Mouse (Mus musculus): ENCODE measurements at regions not wholly inside any gene's neighbourhood (a gene's known extent, or its start where the extent isn't known, plus 50 kb on each side); places are given as distances from the start of the nearest gene placed in this dataset.

GRCm38 (mm10) chr12:58901931-58902330 is 109.9 kb downstream of the Sec23a start:
- H3K9ac ChIP-seq: no peak overlapping the region
- H3K36me3 ChIP-seq: no peaks in the 10 kb centered on the region
- no peak overlapping the region for H3K4me3 ChIP-seq (replicated peaks)
- 56% methylated on average over 3 of the region's 3 CpGs for WGBS
- H3K9me3 ChIP-seq (replicated peaks): no peaks in the 10 kb centered on the region
- no peak for ATAC-seq (ENCODE audit: insufficient number of reproducible peaks, low FRiP score, low TSS enrichment, low read depth)
- H3K27ac ChIP-seq (replicated peaks): no peak overlapping the region
- H3K27me3 ChIP-seq: no peaks in the 10 kb centered on the region
- H3K4me2 ChIP-seq (replicated peaks): no peak overlapping the region
- no peaks in the 10 kb centered on the region for H3K4me1 ChIP-seq

- no peaks in the 10 kb centered on the region for H3K9me3 ChIP-seq (replicated peaks)
- WGBS: 75% methylated on average over 2 of the region's 2 CpGs
- H3K4me3 ChIP-seq (replicated peaks): no peak overlapping the region
- no peak overlapping the region for H3K9ac ChIP-seq
- no peaks in the 10 kb centered on the region for H3K27me3 ChIP-seq
- no peak for ATAC-seq (ENCODE audit: insufficient number of reproducible peaks, low FRiP score, low TSS enrichment, low read depth)
- H3K4me1 ChIP-seq: no peaks in the 10 kb centered on the region
- no peak overlapping the region for H3K27ac ChIP-seq (replicated peaks)
- no peaks in the 10 kb centered on the region for H3K36me3 ChIP-seq
- H3K4me2 ChIP-seq (replicated peaks): no peak overlapping the region
These were observed 136.0 kb downstream of the Sec23a start for GRCm38 (mm10) chr12:58875808-58876207.

GRCm38 (mm10) chr12:58872465-58872864 is 139.4 kb downstream of the Sec23a start:
- 0 out of 2 replicates have a peak, but pooled peaks have one; percentile 15 for ATAC-seq (ENCODE audit: insufficient number of reproducible peaks, low FRiP score, low TSS enrichment, low read depth)

GRCm38 (mm10) chr12:58856498-58856897 is 155.3 kb downstream of the Sec23a start:
- no peak for ATAC-seq (ENCODE audit: insufficient number of reproducible peaks, low FRiP score, low TSS enrichment, low read depth)
- Histone ChIP-seq H3K27me3 (no peaks in the 10 kb centered on the region), H3K4me1 (no peaks in the 10 kb centered on the region), H3K9me3 (replicated peaks) (no peaks in the 10 kb centered on the region), H3K4me3 (replicated peaks) (no peak overlapping the region), H3K36me3 (no peaks in the 10 kb centered on the region), H3K27ac (replicated peaks) (no peak overlapping the region), H3K9ac (no peak overlapping the region), H3K4me2 (replicated peaks) (no peak overlapping the region)
- 76% methylated on average over 2 of the region's 2 CpGs for WGBS

More at GRCm38 (mm10) chr12:58872465-58872864, 139.4 kb downstream of the Sec23a start:
- Histone ChIP-seq H3K4me2 (replicated peaks) (no peak overlapping the region), H3K4me1 (no peaks in the 10 kb centered on the region), H3K27ac (replicated peaks) (no peak overlapping the region), H3K9ac (no peak overlapping the region), H3K4me3 (replicated peaks) (no peak overlapping the region), H3K27me3 (no peaks in the 10 kb centered on the region), H3K9me3 (replicated peaks) (no peaks in the 10 kb centered on the region), H3K36me3 (no peaks in the 10 kb centered on the region)

GRCm38 (mm10) chr12:58851677-58852385 is 160.0 kb downstream of the Sec23a start:
- H3K9me3 ChIP-seq (replicated peaks): no peaks in the 10 kb centered on the region
- no peak for ATAC-seq (ENCODE audit: insufficient number of reproducible peaks, low FRiP score, low TSS enrichment, low read depth)
- no peak overlapping the region for H3K4me3 ChIP-seq (replicated peaks)
- H3K27me3 ChIP-seq: no peaks in the 10 kb centered on the region
- H3K36me3 ChIP-seq: no peaks in the 10 kb centered on the region
- WGBS: 72% methylated on average over 6 of the region's 6 CpGs
- H3K27ac ChIP-seq (replicated peaks): no peak overlapping the region; the same call in 1 of the 2 replicates
- H3K9ac ChIP-seq: no peak overlapping the region
- H3K4me2 ChIP-seq (replicated peaks): no peak overlapping the region
- no peaks in the 10 kb centered on the region for H3K4me1 ChIP-seq

GRCm38 (mm10) chr12:58829656-58830055 is 182.2 kb downstream of the Sec23a start:
- Histone ChIP-seq H3K9ac (no peak overlapping the region), H3K4me2 (replicated peaks) (no peak overlapping the region), H3K4me1 (no peaks in the 10 kb centered on the region), H3K9me3 (replicated peaks) (no peaks in the 10 kb centered on the region), H3K36me3 (no peaks in the 10 kb centered on the region), H3K27me3 (no peaks in the 10 kb centered on the region), H3K4me3 (replicated peaks) (no peak overlapping the region), H3K27ac (replicated peaks) (no peak overlapping the region)
- whole genome bisulfite sequencing: 49% methylated on average over 1 of the region's 1 CpGs
- no peak for ATAC-seq (ENCODE audit: insufficient number of reproducible peaks, low FRiP score, low TSS enrichment, low read depth)

- Histone ChIP-seq H3K36me3 (no peaks in the 10 kb centered on the region), H3K4me1 (no peaks in the 10 kb centered on the region), H3K27me3 (no peaks in the 10 kb centered on the region), H3K4me3 (replicated peaks) (no peak overlapping the region), H3K27ac (replicated peaks) (no peak overlapping the region), H3K4me2 (replicated peaks) (no peak overlapping the region), H3K9me3 (replicated peaks) (no peaks in the 10 kb centered on the region), H3K9ac (no peak overlapping the region)
- ATAC-seq (ENCODE audit: insufficient number of reproducible peaks, low FRiP score, low TSS enrichment, low read depth): no peak
These were observed 184.0 kb downstream of the Sec23a start for GRCm38 (mm10) chr12:58827864-58828263.

GRCm38 (mm10) chr12:58825139-58825921 is 186.5 kb downstream of the Sec23a start:
- Histone ChIP-seq H3K36me3 (no peaks in the 10 kb centered on the region), H3K27ac (replicated peaks) (no peak overlapping the region), H3K4me1 (no peaks in the 10 kb centered on the region), H3K4me2 (replicated peaks) (no peak overlapping the region), H3K9me3 (replicated peaks) (no peaks in the 10 kb centered on the region), H3K4me3 (replicated peaks) (no peak overlapping the region), H3K9ac (no peak overlapping the region), H3K27me3 (no peaks in the 10 kb centered on the region)
- no peak for ATAC-seq (ENCODE audit: insufficient number of reproducible peaks, low FRiP score, low TSS enrichment, low read depth)
- 85% methylated on average over 7 of the region's 7 CpGs for WGBS

- Histone ChIP-seq H3K27ac (replicated peaks) (no peak overlapping the region), H3K9me3 (replicated peaks) (no peaks in the 10 kb centered on the region), H3K4me3 (replicated peaks) (no peak overlapping the region), H3K36me3 (no peaks in the 10 kb centered on the region), H3K4me1 (no peaks in the 10 kb centered on the region), H3K9ac (no peak overlapping the region), H3K27me3 (no peaks in the 10 kb centered on the region), H3K4me2 (replicated peaks) (no peak overlapping the region)
- ATAC-seq (ENCODE audit: insufficient number of reproducible peaks, low FRiP score, low TSS enrichment, low read depth): no peak
- 67% methylated on average over 3 of the region's 3 CpGs for WGBS
These were observed 188.8 kb downstream of the Sec23a start for GRCm38 (mm10) chr12:58822971-58823370.

- no peaks in the 10 kb centered on the region for H3K4me1 ChIP-seq
- H3K27ac ChIP-seq (replicated peaks): no peak overlapping the region
- H3K4me2 ChIP-seq (replicated peaks): no peak overlapping the region
- no peaks in the 10 kb centered on the region for H3K9me3 ChIP-seq (replicated peaks)
- no peaks in the 10 kb centered on the region for H3K36me3 ChIP-seq
- no peak overlapping the region for H3K9ac ChIP-seq
- 51% methylated on average over 6 of the region's 6 CpGs for WGBS
- no peaks in the 10 kb centered on the region for H3K27me3 ChIP-seq
- no peak for ATAC-seq (ENCODE audit: insufficient number of reproducible peaks, low FRiP score, low TSS enrichment, low read depth)
- H3K4me3 ChIP-seq (replicated peaks): no peak overlapping the region
These were observed 207.7 kb downstream of the Sec23a start for GRCm38 (mm10) chr12:58804068-58804467.

- Histone ChIP-seq H3K9me3 (replicated peaks) (no peaks in the 10 kb centered on the region), H3K9ac (no peak overlapping the region), H3K36me3 (no peaks in the 10 kb centered on the region), H3K27ac (replicated peaks) (no peak overlapping the region), H3K4me1 (no peaks in the 10 kb centered on the region), H3K4me3 (replicated peaks) (no peak overlapping the region), H3K27me3 (no peaks in the 10 kb centered on the region), H3K4me2 (replicated peaks) (no peak overlapping the region)
- no peak for ATAC-seq (ENCODE audit: insufficient number of reproducible peaks, low FRiP score, low TSS enrichment, low read depth)
- 32% methylated on average over 4 of the region's 4 CpGs for WGBS
These were observed 209.4 kb downstream of the Sec23a start for GRCm38 (mm10) chr12:58802410-58802809.
